Mouse (Mus musculus) macrophage (primary cell): ENCODE data around the gene Slc52a3. TPM values are rescaled to one million over a fixed set of nuclear protein-coding genes. Genes with fewer than 3 reads are reported as not detected.

Source experiments
- H3K27ac ChIP-seq: fragments of 350-480 bp; formaldehyde crosslinking; 2 replicates; pipeline ENCODE4 v1.9.0; 2021
- H3K36me3 ChIP-seq: fragments of 350-480 bp; formaldehyde crosslinking; 2 replicates; pipeline ENCODE4 v1.9.0; 2021; ENCODE audit errors: inconsistent target
- H3K4me3 ChIP-seq: fragments of 350-480 bp; formaldehyde crosslinking; 2 replicates; pipeline ENCODE4 v1.9.0; 2021; ENCODE audit errors: inconsistent target
- H3K79me2 ChIP-seq: fragments of 350-480 bp; formaldehyde crosslinking; 2 replicates; pipeline ENCODE4 v1.9.0; 2021; ENCODE audit errors: inconsistent target
- WGBS: methylation state at CpG from one replicate; pipeline ENCODE4 v1.1.7; 2026; ENCODE audit warnings: inconsistent platforms; ENCODE audit not compliant: missing documents; 5-methylcytosine and 5-hydroxymethylcytosine counted together
- polyA plus RNA-seq: library from polyadenylated mRNA; stranded (reverse); fragments of 250-400 nt; gene quantifications from 3 replicates; pipeline ENCODE4 v1.2.4, GENCODE M21; 2018; ENCODE audit warnings: inconsistent platforms
- total RNA-seq, 78 experiments: library from RNA; depleted of rRNA; stranded (reverse); fragments of 250-400 nt; gene quantifications; 1 replicate in 9 of 78; 2 replicates in 24 of 78; 3 replicates in 43 of 78; 4 replicates in 2 of 78; pipeline ENCODE4 v1.2.4; 2018; ENCODE audit warnings: inconsistent platforms in 56 of 78

Gene Slc52a3
- total RNA-seq (2018; cell fraction: chromatin; rRNA removed): not detected
- under 1 TPM in 24 of 26 experiments, not detected in 2; 0.04 to 0.34 (median 0.15) TPM for total RNA-seq (2018; cell fraction: cytosol; rRNA removed)
- under 1 TPM in 11 of 26 experiments, not detected in 15; 0.18 to 0.61 (median 0.33) TPM for total RNA-seq (2018; cell fraction: nucleus; rRNA removed)
- 0.09 to 0.41 TPM in 2 of 3 replicates, not detected in the other for polyA plus RNA-seq

DNA sequence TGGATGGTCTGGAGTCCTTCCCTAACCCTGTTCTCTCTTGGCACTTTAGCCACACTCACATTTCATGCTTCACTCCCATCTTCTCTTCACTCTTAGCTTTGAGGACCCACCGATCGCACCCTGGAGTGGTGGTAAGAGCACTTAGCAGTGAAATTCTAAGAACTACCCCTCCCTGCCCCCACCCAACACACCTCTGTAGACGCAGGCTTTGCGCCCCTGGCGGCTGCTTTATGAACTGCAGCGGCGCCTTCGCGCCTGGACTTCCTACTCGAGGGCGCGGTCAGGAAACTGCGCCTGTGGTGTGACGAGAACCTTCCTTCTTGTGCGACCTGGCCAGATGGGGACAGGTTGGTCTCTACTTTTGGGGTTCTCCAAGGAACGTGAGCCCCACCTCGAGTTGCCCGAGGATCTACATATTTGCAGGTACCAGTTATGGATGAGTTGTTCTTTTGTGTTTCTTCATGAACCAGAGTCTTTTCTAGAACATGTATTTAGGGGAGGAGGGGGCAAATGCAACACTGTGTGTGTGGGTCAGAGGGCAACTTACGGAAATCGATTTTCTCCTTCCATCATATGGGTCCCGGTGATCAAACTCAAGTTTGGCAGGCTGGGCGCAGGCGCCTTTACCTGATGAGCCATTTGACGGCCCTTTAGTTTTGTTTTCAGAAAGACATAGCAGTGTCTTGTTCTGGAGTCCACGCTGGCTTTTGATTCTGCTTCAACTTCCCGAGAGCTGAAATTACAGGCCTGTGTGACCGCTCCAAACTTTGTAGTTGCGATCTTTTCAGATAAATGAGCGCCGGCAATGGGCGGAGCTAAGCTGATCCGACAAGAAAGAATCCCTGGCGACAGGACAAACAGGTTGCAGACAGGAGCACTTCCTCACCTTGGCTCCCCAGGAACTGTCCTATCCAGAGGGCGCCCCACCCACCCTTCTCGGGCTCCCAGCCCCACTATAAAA, at the start of gene Slc52a3:
TSS of gene Slc52a3 (plus strand) at position 283 of the 961 bp plus-strand sequence.
- WGBS: 14% methylated on average over 34 of the region's 35 CpGs
- no peaks in the 10 kb centered on the region for H3K79me2 ChIP-seq
- H3K4me3 ChIP-seq: no peak within 1 kb of the TSS; the same call in 1 of the 2 replicates
- no peak within 1 kb of the TSS for H3K27ac ChIP-seq
- H3K36me3 ChIP-seq: no peaks in the 10 kb centered on the region

DNA sequence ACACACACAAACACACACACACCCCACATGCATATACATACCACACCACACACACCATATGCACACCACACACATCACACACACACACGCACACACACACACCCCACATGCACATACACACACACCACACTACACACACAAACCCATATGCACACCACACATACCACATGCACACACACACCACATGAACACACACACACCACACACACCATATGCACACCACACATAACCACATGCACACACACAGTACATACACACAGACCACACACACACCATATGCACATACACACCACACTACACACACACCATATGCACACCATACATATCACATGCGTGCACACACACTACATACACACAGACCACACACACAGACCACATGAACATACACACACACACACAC, 48.7 kb upstream of the Slc52a3 start:
- 90% methylated on average over 2 of the region's 2 CpGs for WGBS
- no peaks in the 10 kb centered on the region for H3K36me3 ChIP-seq
- H3K4me3 ChIP-seq: no peak overlapping the region
- H3K79me2 ChIP-seq: no peaks in the 10 kb centered on the region
- no peak overlapping the region for H3K27ac ChIP-seq

- H3K27ac ChIP-seq: no peak overlapping the region
- H3K4me3 ChIP-seq: no peak overlapping the region
- no peaks in the 10 kb centered on the region for H3K79me2 ChIP-seq
- no peaks in the 10 kb centered on the region for H3K36me3 ChIP-seq
- WGBS: 89% methylated on average over 7 of the region's 7 CpGs
Measured at GRCm38 (mm10) chr2:151948311-151948710, 48.0 kb upstream of the Slc52a3 start.

DNA sequence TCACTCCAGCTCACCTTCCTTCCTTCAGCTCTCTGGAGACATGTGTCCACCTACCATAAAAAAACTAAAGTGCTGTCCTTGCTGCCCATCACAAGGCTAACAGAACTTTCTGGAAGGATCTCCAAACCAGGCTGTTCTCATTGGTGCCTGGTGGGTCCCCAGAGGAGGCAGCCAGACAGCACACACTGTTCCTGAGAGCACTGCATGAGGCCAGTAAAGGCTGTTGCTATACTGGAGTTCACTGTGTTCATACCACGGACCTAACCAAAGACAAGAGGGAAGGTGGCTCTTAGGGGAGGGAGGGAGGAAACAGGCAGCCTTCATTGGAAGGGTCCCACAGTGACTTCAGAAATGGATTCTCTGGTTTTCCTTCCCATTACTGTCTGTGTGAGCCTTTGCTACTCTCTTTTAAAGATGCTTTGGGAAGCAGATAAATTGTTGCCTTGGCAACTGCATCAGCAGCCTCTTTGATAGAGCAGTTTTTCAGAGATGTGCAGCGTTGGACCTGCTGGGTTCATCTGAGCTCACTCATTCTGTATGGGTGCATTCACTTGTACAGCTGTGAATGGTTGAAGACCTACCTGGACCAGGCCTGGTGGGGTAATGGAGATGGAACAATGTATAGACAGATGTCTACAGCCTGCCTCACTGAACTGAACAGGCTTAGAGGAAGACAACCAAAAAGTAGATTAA, 47.1 kb upstream of the Slc52a3 start:
- no peaks in the 10 kb centered on the region for H3K36me3 ChIP-seq
- no peak overlapping the region for H3K4me3 ChIP-seq
- H3K79me2 ChIP-seq: no peaks in the 10 kb centered on the region
- H3K27ac ChIP-seq: no peak overlapping the region
- WGBS: 86% methylated on average over 2 of the region's 2 CpGs

- Histone ChIP-seq H3K4me3 (no peak overlapping the region), H3K27ac (no peak overlapping the region), H3K79me2 (no peaks in the 10 kb centered on the region), H3K36me3 (no peaks in the 10 kb centered on the region)
- 96% methylated on average over 8 of the region's 8 CpGs for WGBS
Measured at GRCm38 (mm10) chr2:151953665-151954064, 42.6 kb upstream of the Slc52a3 start.

DNA sequence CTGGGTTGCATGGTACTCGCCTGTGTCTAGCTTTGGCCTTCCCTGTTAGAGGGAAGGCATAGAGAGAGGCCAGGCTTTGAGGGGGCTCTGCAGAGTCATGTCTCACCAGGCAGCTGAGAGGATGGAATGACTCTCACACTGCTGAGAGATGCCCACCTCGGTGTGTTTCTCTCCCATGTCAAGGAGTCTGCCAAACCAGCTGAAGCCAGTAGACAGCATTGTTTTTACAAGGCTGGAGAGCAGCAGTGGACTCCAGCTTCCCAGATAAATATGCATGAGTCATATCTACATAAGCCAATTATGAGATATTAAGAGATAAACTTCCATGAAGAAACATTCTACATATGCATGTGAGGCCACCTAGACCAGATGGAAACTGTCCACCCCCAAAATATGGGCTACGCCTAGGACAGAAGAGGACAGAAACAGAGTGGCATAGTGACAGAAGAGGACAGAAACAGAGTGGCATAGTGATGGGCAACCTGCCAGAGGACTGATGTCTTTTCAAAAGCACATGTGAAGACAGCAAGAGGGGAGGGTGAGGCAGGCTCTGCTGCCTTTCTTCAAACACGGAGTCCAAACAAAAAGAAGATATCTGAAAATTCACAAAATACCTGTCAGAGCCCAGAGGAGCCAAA, 39.7 kb upstream of the Slc52a3 start:
- H3K79me2 ChIP-seq: no peaks in the 10 kb centered on the region
- no peaks in the 10 kb centered on the region for H3K36me3 ChIP-seq
- WGBS: 89% methylated on average over 4 of the region's 4 CpGs
- H3K4me3 ChIP-seq: no peak overlapping the region
- H3K27ac ChIP-seq: no peak overlapping the region

DNA sequence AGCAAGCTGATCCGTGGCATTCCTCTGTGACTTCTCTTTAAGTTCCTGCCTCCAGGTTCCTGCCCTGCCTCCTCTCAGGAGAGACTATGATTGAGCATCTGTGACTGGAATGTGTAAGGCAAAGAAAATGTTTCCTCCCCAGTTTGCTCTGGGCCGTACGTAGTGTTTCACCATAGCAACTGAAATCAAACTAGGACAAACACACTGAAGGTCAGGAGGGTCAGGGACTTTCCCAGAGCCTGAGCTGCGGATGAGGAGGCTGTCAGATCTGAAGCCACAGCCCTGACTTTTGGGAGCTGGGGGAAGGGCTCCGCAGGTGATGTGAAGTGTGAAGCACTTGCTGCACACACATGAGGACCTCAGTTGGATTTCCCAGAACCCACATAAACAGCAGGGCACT, 37.0 kb upstream of the Slc52a3 start:
- H3K36me3 ChIP-seq: no peaks in the 10 kb centered on the region
- H3K27ac ChIP-seq: no peak overlapping the region
- H3K4me3 ChIP-seq: no peak overlapping the region
- no peaks in the 10 kb centered on the region for H3K79me2 ChIP-seq
- 91% methylated on average over 5 of the region's 5 CpGs for WGBS

- Histone ChIP-seq H3K36me3 (no peaks in the 10 kb centered on the region), H3K79me2 (no peaks in the 10 kb centered on the region), H3K4me3 (no peak overlapping the region), H3K27ac (no peak overlapping the region)
- 86% methylated on average over 8 of the region's 9 CpGs for WGBS
Measured at GRCm38 (mm10) chr2:151961284-151962196, 34.8 kb upstream of the Slc52a3 start.

- Histone ChIP-seq H3K4me3 (no peak overlapping the region), H3K27ac (no peak overlapping the region), H3K36me3 (no peaks in the 10 kb centered on the region), H3K79me2 (no peaks in the 10 kb centered on the region)
- WGBS: 67% methylated on average over 10 of the region's 10 CpGs
Measured at GRCm38 (mm10) chr2:151962474-151962873, 33.8 kb upstream of the Slc52a3 start.

- no peak overlapping the region for H3K27ac ChIP-seq
- peaks cover 3% of the 10 kb centered on the region; the same call in 1 of the 2 replicates for H3K79me2 ChIP-seq
- H3K36me3 ChIP-seq: no peaks in the 10 kb centered on the region
- WGBS: 77% methylated on average over 5 of the region's 5 CpGs
- H3K4me3 ChIP-seq: no peak overlapping the region
Measured at GRCm38 (mm10) chr2:151963319-151963718, 33.0 kb upstream of the Slc52a3 start.

GRCm38 (mm10) chr2:151964052-151964451, 32.3 kb upstream of the Slc52a3 start:
- Histone ChIP-seq H3K4me3 (no peak overlapping the region), H3K79me2 (peaks cover 11% of the 10 kb centered on the region; the same call in 1 of the 2 replicates), H3K27ac (no peak overlapping the region), H3K36me3 (no peaks in the 10 kb centered on the region)
- WGBS: 60% methylated on average over 9 of the region's 9 CpGs

- no peak overlapping the region for H3K4me3 ChIP-seq
- peaks cover 40% of the 10 kb centered on the region for H3K79me2 ChIP-seq
- WGBS: 65% methylated on average over 9 of the region's 9 CpGs
- H3K27ac ChIP-seq: no peak overlapping the region
- no peaks in the 10 kb centered on the region for H3K36me3 ChIP-seq
Measured at GRCm38 (mm10) chr2:151967176-151967750, 29.0 kb upstream of the Slc52a3 start.

DNA sequence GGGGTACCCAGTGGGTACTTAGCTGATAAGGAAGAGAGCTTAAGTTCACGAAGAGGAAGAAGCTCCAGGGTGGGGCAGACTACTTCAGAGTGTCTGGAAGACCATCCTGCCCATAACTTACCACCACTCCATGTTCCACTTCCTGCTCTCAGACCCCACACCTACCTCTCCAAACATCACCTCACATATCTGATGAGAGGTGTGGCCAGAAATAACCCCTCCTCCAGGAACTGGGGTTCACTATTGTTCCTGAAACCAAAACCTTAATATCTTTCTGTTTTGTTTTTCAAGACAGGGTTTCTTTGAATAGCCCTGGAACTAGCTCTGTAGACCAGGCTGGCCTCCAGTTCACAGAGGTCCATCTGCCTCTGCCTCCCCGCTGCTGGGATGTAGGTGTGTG, 28.5 kb upstream of the Slc52a3 start:
- Histone ChIP-seq H3K79me2 (peaks cover 45% of the 10 kb centered on the region), H3K36me3 (no peaks in the 10 kb centered on the region), H3K27ac (no peak overlapping the region), H3K4me3 (no peak overlapping the region)
- 75% methylated on average over 2 of the region's 2 CpGs for WGBS
